Mouse (Mus musculus): Measurements from ENCODE around the gene Banp. TPM values are rescaled to one million over a fixed set of nuclear protein-coding genes. Genes with fewer than 3 reads are reported as not detected.
A peak's percentile ranks its signal among the peaks of the same experiment; 100 is the strongest.

Banp gene
- total RNA-seq, 2 experiments from 2014 or later, result 44.5 to 52.3 TPM

GRCm38 (mm10) chr8:122010638-122011037 is 61.1 kb downstream of the Banp start:
- no peak for DNase-seq (ENCODE audit: low spot score in 2 of 2)

GRCm38 (mm10) chr8:122011066-122011588 is 61.6 kb downstream of the Banp start:
- DNase-seq (ENCODE audit: low spot score in 2 of 2), result no peak

- DNase-seq (ENCODE audit: low spot score in 2 of 2), result no peak
Measured at GRCm38 (mm10) chr8:122014606-122015005, 65.1 kb downstream of the Banp start.

GRCm38 (mm10) chr8:122018046-122018831 is 68.7 kb downstream of the Banp start:
- DNase-seq (ENCODE audit: low spot score in 2 of 2), result peak; percentile 41 to 66

GRCm38 (mm10) chr8:122019162-122019561 is 69.6 kb downstream of the Banp start:
- no peak for DNase-seq (ENCODE audit: low spot score in 2 of 2)

GRCm38 (mm10) chr8:122020050-122020771 is 70.7 kb downstream of the Banp start:
- DNase-seq (ENCODE audit: low spot score in 2 of 2), result no peak

GRCm38 (mm10) chr8:122021725-122022124 is 72.2 kb downstream of the Banp start:
- no peak for DNase-seq (ENCODE audit: low spot score in 2 of 2)

GRCm38 (mm10) chr8:122022274-122022673 is 72.7 kb downstream of the Banp start:
- no peak for DNase-seq (ENCODE audit: low spot score in 2 of 2)

- DNase-seq (ENCODE audit: low spot score in 2 of 2), result no peak
Measured at GRCm38 (mm10) chr8:122022705-122023104, 73.2 kb downstream of the Banp start.

GRCm38 (mm10) chr8:122025546-122025945 is 76.0 kb downstream of the Banp start:
- DNase-seq (ENCODE audit: low spot score in 2 of 2), result no peak

GRCm38 (mm10) chr8:122028116-122028515 is 78.6 kb downstream of the Banp start:
- no peak for DNase-seq (ENCODE audit: low spot score in 2 of 2)

GRCm38 (mm10) chr8:122030965-122031364 is 81.4 kb downstream of the Banp start:
- no peak for DNase-seq (ENCODE audit: low spot score in 2 of 2)

GRCm38 (mm10) chr8:122032741-122033140 is 83.2 kb downstream of the Banp start:
- no peak for DNase-seq (ENCODE audit: low spot score in 2 of 2)

- DNase-seq (ENCODE audit: low spot score in 2 of 2), result no peak
Measured at GRCm38 (mm10) chr8:122035543-122035942, 86.0 kb downstream of the Banp start.

GRCm38 (mm10) chr8:122036325-122036724 is 86.8 kb downstream of the Banp start:
- DNase-seq (ENCODE audit: low spot score in 2 of 2), result no peak

GRCm38 (mm10) chr8:122037279-122037678 is 87.7 kb downstream of the Banp start:
- DNase-seq (ENCODE audit: low spot score in 2 of 2), result no peak

- no peak for DNase-seq (ENCODE audit: low spot score in 2 of 2)
Measured at GRCm38 (mm10) chr8:122038076-122038475, 88.5 kb downstream of the Banp start.

GRCm38 (mm10) chr8:122039452-122039851 is 89.9 kb downstream of the Banp start:
- DNase-seq (ENCODE audit: low spot score in 2 of 2), result no peak

GRCm38 (mm10) chr8:122047206-122047870 is 97.8 kb downstream of the Banp start:
- DNase-seq (ENCODE audit: low spot score in 2 of 2), result no peak

GRCm38 (mm10) chr8:122049266-122049665 is 99.7 kb downstream of the Banp start:
- DNase-seq (ENCODE audit: low spot score in 2 of 2), result no peak

- no peak for DNase-seq (ENCODE audit: low spot score in 2 of 2)
Measured at GRCm38 (mm10) chr8:122049923-122050322, 100.4 kb downstream of the Banp start.

- no peak for DNase-seq (ENCODE audit: low spot score in 2 of 2)
Measured at GRCm38 (mm10) chr8:122050620-122051019, 101.1 kb downstream of the Banp start.
